Mouse (Mus musculus) midbrain, embryonic 15.5 days (tissue): ENCODE data around the gene Gm38431. TPM values are rescaled to one million over a fixed set of nuclear protein-coding genes. Genes with fewer than 3 reads are reported as not detected.

Source experiments
- ATAC-seq: fragments of 200-750 bp; cut with Nextera tagmentation; replicated peaks from 2 replicates; pipeline ENCODE4 v1.8.0; 2017; ENCODE audit warnings: moderate TSS enrichment
- H3K27ac ChIP-seq: fragments of 300-500 bp; sonication (generic); 2 replicates; pipeline ENCODE4 v1.5.1; 2015; ENCODE audit warnings: mild to moderate bottlenecking, inconsistent platforms
- H3K27me3 ChIP-seq: fragments of 300-500 bp; sonication (generic); replicated peaks from 2 replicates; pipeline ENCODE4 v1.6.1; 2015; ENCODE audit warnings: inconsistent platforms
- H3K36me3 ChIP-seq: fragments of 300-500 bp; sonication (generic); replicated peaks from 2 replicates; pipeline ENCODE4 v1.6.1; 2015; ENCODE audit warnings: inconsistent platforms
- H3K4me1 ChIP-seq: fragments of 300-500 bp; sonication (generic); 2 replicates; pipeline ENCODE4 v1.6.1; 2015; ENCODE audit warnings: inconsistent platforms
- H3K4me2 ChIP-seq: fragments of 300-500 bp; sonication (generic); 2 replicates; pipeline ENCODE4 v1.6.1; 2015; ENCODE audit warnings: inconsistent platforms, mild to moderate bottlenecking, moderate library complexity
- H3K4me3 ChIP-seq: fragments of 300-500 bp; sonication (generic); 2 replicates; pipeline ENCODE4 v1.5.1; 2015; ENCODE audit warnings: mild to moderate bottlenecking, inconsistent platforms
- H3K9ac ChIP-seq: fragments of 300-500 bp; sonication (generic); 2 replicates; pipeline ENCODE4 v1.6.1; 2015; ENCODE audit warnings: mild to moderate bottlenecking, inconsistent platforms
- H3K9me3 ChIP-seq: fragments of 300-500 bp; sonication (generic); 2 replicates; pipeline ENCODE4 v1.6.1; 2016; ENCODE audit warnings: inconsistent platforms
- WGBS: fragments of 180-500 bp; shearing (Covaris S2); methylation state at CpG from one replicate; pipeline ENCODE4 v1.1.7; 2015; ENCODE audit warnings: mixed read lengths; 5-methylcytosine and 5-hydroxymethylcytosine counted together
- polyA plus RNA-seq: library from polyadenylated mRNA; unstranded; fragments of >200 nt; fragmentation: Nextera tagmentation; extraction: Ambion mirVana; gene quantifications from 2 replicates; pipeline ENCODE4 v1.2.1, GENCODE M21; 2015

Gene Gm38431
- polyA plus RNA-seq, 1 experiment from 2014 or later: 2.2 TPM

DNA sequence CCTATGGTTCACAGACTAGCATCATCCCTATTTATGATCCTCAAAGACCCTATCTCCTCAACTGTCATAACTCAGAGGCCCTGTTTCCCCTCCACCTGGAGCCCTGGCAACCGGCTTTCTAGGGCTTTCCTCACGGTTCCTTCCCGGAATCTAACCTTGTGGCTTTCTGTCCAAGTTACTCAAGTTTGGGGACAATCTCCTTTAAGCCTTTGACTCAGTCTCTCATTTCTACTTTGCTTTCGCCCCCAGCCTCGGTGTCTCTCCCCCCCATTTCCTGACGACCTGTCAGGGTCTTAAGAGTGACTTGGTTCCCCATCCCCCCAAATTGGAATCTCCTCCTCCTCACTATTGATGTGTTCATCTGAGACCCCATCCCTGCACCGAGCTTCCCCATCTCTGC is 59.3 kb downstream of the Gm38431 start:
- peaks cover 70% of the 10 kb centered on the region for H3K4me1 ChIP-seq
- peaks cover 90% of the 10 kb centered on the region for H3K27me3 ChIP-seq
- H3K36me3 ChIP-seq: no peaks in the 10 kb centered on the region
- no peak for ATAC-seq
- H3K4me3 ChIP-seq: peak overlapping the region; percentile 59
- H3K9me3 ChIP-seq: no peaks in the 10 kb centered on the region
- peak overlapping the region; percentile 98 for H3K4me2 ChIP-seq
- H3K9ac ChIP-seq: peak overlapping the region; percentile 63
- no peak overlapping the region for H3K27ac ChIP-seq
- 3% methylated on average over 7 of the region's 7 CpGs for WGBS

DNA sequence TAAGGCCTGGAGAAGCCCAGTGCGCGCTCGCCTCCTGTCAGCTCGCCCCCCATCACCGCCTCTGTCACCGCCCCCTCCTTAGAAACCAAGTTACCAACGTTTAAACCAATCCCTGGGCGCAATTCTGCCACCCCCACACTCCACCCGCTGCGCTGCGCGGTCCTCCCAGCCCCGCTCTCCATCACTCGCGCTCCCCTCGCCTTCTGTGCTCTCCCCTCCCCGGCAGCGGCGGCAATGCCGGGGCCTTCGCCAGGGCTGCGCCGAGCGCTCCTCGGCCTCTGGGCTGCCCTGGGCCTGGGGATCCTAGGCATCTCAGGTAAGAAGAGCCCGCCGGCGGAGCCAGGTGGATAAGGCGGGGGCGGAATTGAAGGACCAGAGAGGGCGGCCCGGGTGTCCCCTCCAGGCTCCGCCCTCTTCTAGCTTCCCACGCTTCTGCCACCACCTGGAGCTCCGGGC is 59.9 kb downstream of the Gm38431 start, which contains the start of gene Icam5:
Gene Icam5 (plus strand): TSS at position 178 of the 456 bp plus-strand sequence.
- Histone ChIP-seq H3K27me3 (peaks cover 87% of the 10 kb centered on the region), H3K4me2 (peak within 1 kb of the TSS; percentile 98), H3K36me3 (no peaks in the 10 kb centered on the region), H3K4me3 (peak within 1 kb of the TSS; percentile 59), H3K9me3 (no peaks in the 10 kb centered on the region), H3K9ac (peak within 1 kb of the TSS; percentile 63), H3K4me1 (peaks cover 64% of the 10 kb centered on the region), H3K27ac (0 out of 2 replicates have a peak within 1 kb of the TSS, but pooled peaks have one; percentile 39)
- WGBS: under 1% methylated on average over 35 of the region's 35 CpGs
- peak; percentile 35 for ATAC-seq

DNA sequence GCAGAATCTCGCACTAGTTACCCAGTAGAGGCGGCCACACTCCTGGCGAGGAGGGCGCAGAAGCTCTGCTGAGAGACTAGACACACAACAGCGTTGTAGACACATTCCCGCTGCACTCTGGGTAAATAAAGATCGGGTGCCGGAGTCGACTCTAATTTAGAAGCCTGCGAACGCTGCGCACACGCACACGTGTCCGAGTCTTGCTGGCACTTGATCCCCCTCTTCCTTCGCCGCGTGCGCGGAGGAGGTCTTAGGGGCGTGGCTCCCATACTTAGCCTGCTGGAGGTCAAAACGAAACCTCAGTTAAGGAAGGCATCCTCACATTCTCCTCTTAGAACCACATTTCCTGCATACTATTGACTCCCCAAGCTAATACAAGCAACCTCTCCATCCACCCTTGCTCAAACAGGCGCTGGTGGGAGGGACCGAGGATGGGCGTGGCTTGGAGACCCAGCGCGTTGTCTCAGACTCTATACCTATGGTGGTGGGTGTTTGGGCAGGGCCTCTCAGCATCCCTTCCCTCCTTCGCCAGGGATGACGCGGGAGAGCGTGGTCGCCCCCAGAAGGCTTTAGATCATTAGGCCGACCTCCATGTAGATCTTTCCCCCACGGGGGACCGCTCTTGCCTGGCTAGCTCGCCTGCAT is 60.4 kb downstream of the Gm38431 start:
- H3K27me3 ChIP-seq: peaks cover 82% of the 10 kb centered on the region
- peaks cover 59% of the 10 kb centered on the region for H3K4me1 ChIP-seq
- ATAC-seq: peak; percentile 72
- H3K27ac ChIP-seq: 0 out of 2 replicates have a peak overlapping the region, but pooled peaks have one; percentile 39
- peak overlapping the region; percentile 98 for H3K4me2 ChIP-seq
- WGBS: under 1% methylated on average over 36 of the region's 36 CpGs
- H3K4me3 ChIP-seq: peak overlapping the region; percentile 59
- H3K36me3 ChIP-seq: no peaks in the 10 kb centered on the region
- H3K9ac ChIP-seq: peak overlapping the region; percentile 63
- no peaks in the 10 kb centered on the region for H3K9me3 ChIP-seq

DNA sequence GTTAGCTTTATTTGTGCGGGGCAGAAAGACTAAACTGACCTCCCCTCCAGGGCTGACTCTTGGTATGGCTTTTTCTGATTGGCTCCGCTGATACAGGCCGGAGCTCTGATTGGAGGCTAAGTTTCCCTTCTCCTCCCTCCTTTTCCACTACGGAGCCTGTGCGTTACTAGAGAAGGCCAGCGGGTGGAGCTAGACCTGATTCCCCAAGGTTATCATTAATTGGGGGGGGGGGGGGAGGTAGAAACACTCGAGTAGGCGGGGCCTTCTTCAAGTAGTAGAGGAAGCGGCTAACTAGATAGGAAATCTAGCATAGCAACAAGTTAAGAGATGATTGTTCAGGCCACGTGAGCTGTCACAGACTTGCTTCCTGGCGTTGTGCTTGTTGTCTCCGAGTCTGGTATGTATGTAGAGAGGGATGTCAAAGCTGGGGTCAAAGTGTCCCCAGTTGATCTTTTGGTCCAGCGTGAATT is 61.0 kb downstream of the Gm38431 start:
- Histone ChIP-seq H3K9me3 (no peaks in the 10 kb centered on the region), H3K4me1 (peaks cover 54% of the 10 kb centered on the region), H3K27me3 (peaks cover 76% of the 10 kb centered on the region), H3K4me2 (peak overlapping the region; percentile 98), H3K9ac (peak overlapping the region; percentile 63; the same call in 1 of the 2 replicates), H3K36me3 (no peaks in the 10 kb centered on the region), H3K4me3 (peak overlapping the region; percentile 59), H3K27ac (0 out of 2 replicates have a peak overlapping the region, but pooled peaks have one; percentile 39)
- peak; percentile 61 for ATAC-seq
- 0% methylated on average over 13 of the region's 13 CpGs for WGBS

DNA sequence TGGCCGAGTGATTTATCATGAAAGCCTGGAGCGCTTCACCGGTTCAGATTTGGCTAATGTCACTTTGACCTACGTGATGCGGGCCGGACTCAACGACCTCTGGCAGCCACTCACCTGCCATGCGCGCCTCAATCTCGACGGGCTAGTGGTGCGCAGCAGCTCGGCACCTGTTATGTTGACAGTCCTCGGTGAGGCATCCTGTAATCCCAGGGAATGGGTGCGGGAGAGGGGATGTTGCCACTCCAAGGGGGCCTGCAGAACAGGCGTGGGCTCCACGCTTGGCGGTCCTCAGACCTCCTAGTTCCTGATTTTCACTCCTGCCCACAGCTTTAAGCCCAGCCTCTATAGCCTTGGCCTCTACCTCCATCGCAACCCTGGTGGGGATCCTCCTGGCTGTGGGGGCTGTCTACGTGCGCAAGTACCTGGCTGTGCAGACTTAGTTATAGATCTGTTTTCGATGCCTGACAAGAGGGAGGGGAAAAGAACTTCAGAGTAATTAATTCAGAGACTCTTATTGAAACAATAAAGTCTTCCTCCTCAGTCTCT is 61.7 kb downstream of the Gm38431 start:
- Histone ChIP-seq H3K36me3 (no peaks in the 10 kb centered on the region), H3K9me3 (no peaks in the 10 kb centered on the region), H3K27ac (no peak overlapping the region), H3K4me3 (0 out of 2 replicates have a peak overlapping the region, but pooled peaks have one; percentile 59), H3K4me2 (peak overlapping the region; percentile 98; the same call in 1 of the 2 replicates), H3K4me1 (peaks cover 47% of the 10 kb centered on the region), H3K9ac (no peak overlapping the region), H3K27me3 (peaks cover 73% of the 10 kb centered on the region)
- no peak for ATAC-seq
- 17% methylated on average over 22 of the region's 22 CpGs for WGBS

DNA sequence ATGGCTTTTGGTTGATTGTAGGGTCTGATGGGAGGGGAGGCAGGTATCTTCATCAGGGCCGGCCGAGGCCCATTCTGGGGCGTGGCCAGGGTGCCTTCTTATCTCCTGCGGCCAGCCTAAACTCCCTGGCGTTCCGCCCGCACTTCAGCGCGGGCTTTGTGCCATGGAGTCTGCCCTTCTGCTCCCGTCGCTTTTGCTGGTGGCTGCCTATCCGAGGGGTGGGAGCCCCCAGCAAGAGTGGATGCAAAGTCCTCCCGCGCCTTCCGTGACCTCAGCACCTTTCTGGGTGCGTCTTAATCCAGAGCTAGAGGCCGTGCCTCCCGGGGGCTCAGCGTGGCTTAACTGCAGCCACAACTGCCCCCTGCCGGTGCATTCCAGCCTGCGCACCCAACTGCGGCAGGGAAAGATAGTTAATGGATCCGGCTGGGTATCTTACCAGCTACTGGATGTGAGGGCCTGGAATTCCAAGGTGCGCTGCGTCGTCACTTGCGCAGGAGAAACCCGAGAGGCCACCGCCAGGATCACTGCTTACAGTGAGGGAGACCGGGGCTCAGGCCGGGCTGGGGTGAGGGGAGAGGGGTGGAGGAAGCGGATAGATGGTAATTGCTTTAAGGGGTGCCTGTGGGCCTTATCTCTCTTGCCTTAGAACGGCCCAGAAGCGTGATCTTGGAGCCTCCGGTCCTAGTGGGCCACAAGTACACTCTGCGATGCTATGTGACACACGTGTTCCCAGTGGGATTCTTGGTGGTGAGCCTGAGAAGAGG is 62.3 kb downstream of the Gm38431 start, which contains the start of gene Icam4:
Gene Icam4 (plus strand): TSS at position 83 of the 764 bp plus-strand sequence.
- peaks cover 67% of the 10 kb centered on the region for H3K27me3 ChIP-seq
- no peaks in the 10 kb centered on the region for H3K9me3 ChIP-seq
- ATAC-seq: peak; percentile 9; the same call in 1 of the 2 replicates
- no peaks in the 10 kb centered on the region for H3K36me3 ChIP-seq
- no peak within 1 kb of the TSS for H3K27ac ChIP-seq
- WGBS: 3% methylated on average over 37 of the region's 37 CpGs
- peaks cover 47% of the 10 kb centered on the region for H3K4me1 ChIP-seq
- H3K4me3 ChIP-seq: 0 out of 2 replicates have a peak within 1 kb of the TSS, but pooled peaks have one; percentile 7
- peak within 1 kb of the TSS; percentile 34 for H3K4me2 ChIP-seq
- no peak within 1 kb of the TSS for H3K9ac ChIP-seq

DNA sequence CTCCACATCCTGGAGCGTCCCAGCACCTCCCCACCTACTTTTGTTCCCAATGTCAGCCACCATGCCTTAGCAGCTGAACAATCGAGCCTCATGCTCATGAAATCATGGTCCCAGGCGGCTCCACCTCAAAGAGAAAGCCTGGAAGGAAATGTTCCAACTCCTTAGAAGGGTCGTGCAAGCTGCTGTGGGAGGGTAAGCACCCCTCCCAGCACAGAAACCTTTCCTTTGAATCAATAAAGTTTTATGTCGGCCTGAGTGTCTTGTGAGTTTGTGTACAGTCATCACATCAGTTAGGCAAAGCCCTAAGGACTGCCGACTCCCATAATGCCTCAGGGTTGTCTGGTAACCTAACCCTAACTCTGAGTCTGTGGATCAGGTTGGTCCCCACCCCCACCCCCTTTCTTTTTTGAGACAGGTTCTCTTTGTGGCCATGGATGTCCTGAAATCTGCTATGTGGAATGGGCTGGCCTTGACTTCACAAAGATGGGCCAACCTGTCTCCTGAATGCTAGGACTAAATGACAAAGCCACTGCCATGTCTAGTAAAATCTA is 63.2 kb downstream of the Gm38431 start:
- ATAC-seq: no peak
- Histone ChIP-seq H3K4me3 (no peak overlapping the region), H3K4me2 (no peak overlapping the region), H3K36me3 (no peaks in the 10 kb centered on the region), H3K27me3 (peaks cover 60% of the 10 kb centered on the region), H3K4me1 (peaks cover 46% of the 10 kb centered on the region), H3K27ac (no peak overlapping the region), H3K9me3 (no peaks in the 10 kb centered on the region), H3K9ac (no peak overlapping the region)
- WGBS: 77% methylated on average over 6 of the region's 6 CpGs

DNA sequence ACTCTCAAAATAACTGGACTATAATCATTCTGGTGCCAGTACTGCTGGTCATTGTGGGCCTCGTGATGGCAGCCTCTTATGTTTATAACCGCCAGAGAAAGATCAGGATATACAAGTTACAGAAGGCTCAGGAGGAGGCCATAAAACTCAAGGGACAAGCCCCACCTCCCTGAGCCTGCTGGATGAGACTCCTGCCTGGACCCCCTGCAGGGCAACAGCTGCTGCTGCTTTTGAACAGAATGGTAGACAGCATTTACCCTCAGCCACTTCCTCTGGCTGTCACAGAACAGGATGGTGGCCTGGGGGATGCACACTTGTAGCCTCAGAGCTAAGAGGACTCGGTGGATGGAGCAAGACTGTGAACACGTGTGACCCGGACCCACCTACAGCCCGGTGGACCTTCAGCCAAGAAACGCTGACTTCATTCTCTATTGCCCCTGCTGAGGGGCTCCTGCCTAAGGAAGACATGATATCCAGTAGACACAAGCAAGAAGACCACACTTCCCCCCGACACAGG is 64.0 kb downstream of the Gm38431 start:
- Histone ChIP-seq H3K9me3 (no peaks in the 10 kb centered on the region), H3K27ac (no peak overlapping the region), H3K4me2 (no peak overlapping the region), H3K4me1 (peaks cover 38% of the 10 kb centered on the region), H3K4me3 (no peak overlapping the region), H3K9ac (no peak overlapping the region), H3K27me3 (peaks cover 52% of the 10 kb centered on the region), H3K36me3 (no peaks in the 10 kb centered on the region)
- ATAC-seq: no peak
- 49% methylated on average over 8 of the region's 8 CpGs for WGBS

DNA sequence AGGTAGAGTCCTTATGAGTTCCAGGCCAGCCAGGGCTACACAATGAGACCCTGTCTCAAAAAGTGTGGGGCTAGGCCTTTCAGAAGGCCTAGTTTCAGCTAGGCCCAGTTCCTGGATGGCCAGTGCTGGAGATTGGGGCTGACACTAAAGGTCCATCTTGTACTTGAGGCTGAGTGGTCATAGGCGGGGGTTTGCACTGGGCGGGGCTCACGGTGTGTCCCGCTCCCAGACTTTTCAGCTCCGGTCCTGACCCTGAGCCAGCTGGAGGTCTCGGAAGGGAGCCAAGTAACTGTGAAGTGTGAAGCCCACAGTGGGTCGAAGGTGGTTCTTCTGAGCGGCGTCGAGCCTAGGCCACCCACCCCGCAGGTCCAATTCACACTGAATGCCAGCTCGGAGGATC is 64.9 kb downstream of the Gm38431 start:
- WGBS: 81% methylated on average over 12 of the region's 12 CpGs
- H3K27me3 ChIP-seq: peaks cover 42% of the 10 kb centered on the region
- no peak overlapping the region for H3K27ac ChIP-seq
- H3K4me2 ChIP-seq: no peak overlapping the region
- H3K4me3 ChIP-seq: no peak overlapping the region
- no peak overlapping the region for H3K9ac ChIP-seq
- H3K36me3 ChIP-seq: no peaks in the 10 kb centered on the region
- no peak for ATAC-seq
- H3K4me1 ChIP-seq: peaks cover 28% of the 10 kb centered on the region
- H3K9me3 ChIP-seq: no peaks in the 10 kb centered on the region

DNA sequence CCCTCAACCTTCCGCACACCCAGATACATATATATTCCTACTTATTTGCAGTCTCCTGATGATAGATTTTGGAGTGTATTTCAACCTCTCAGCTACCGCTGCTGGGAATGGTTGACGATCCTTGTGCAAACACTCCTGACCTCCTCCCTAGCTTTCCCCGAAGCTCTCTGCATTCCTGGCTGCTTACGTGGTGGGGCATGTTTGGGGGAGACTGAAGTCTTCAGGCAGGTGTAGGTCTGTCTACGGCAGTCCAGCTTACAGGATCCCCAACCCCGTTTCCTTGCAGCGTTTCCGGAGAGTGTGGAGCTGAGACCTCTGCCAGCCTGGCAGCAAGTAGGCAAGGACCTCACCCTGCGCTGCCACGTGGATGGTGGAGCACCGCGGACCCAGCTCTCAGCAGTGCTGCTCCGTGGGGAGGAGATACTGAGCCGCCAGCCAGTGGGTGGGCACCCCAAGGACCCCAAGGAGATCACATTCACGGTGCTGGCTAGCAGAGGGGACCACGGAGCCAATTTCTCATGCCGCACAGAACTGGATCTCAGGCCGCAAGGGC is 66.5 kb downstream of the Gm38431 start:
- 73% methylated on average over 19 of the region's 19 CpGs for WGBS
- ATAC-seq: no peak
- Histone ChIP-seq H3K27ac (no peak overlapping the region), H3K27me3 (peaks cover 38% of the 10 kb centered on the region), H3K9me3 (no peaks in the 10 kb centered on the region), H3K9ac (no peak overlapping the region), H3K4me1 (peaks cover 13% of the 10 kb centered on the region), H3K36me3 (no peaks in the 10 kb centered on the region), H3K4me2 (no peak overlapping the region), H3K4me3 (no peak overlapping the region)

DNA sequence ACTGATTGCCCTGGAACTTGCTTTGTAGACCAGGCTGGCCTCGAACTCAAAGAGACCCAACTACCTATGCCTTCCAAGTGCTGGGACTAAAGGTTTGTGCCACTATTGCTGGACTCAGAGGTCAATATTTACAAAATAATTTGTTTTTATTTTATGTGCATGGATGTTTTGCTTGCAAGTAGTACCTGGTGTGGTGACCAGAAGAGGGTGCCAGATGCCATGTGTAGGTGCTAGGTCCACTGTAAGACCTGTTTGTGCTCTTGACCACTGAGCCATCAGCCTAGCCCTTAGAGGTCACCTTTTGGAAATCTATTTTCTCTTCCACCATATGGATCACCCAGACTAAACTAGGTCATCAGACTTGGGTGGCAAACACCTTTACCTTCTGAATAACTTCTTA is 69.1 kb downstream of the Gm38431 start:
- no peak overlapping the region for H3K4me3 ChIP-seq
- no peak overlapping the region for H3K27ac ChIP-seq
- ATAC-seq: no peak
- no peak overlapping the region for H3K9ac ChIP-seq
- no peaks in the 10 kb centered on the region for H3K36me3 ChIP-seq
- WGBS: 87% methylated on average over 1 of the region's 1 CpGs
- H3K27me3 ChIP-seq: peaks cover 26% of the 10 kb centered on the region
- no peak overlapping the region for H3K4me2 ChIP-seq
- no peaks in the 10 kb centered on the region for H3K9me3 ChIP-seq
- no peaks in the 10 kb centered on the region for H3K4me1 ChIP-seq
